Mouse (Mus musculus): ENCODE measurements around the gene Megf9. TPM values are rescaled to one million over a fixed set of nuclear protein-coding genes. Genes with fewer than 3 reads are reported as not detected.

Megf9 gene
- total and polyA plus RNA-seq, 2 experiments from 2014 or later: 30.7 to 79.2 TPM

- Histone ChIP-seq H3K27me3 (ENCODE audit: insufficient read depth, low read length) (no peaks in the 10 kb centered on the region), H3K4me2 (ENCODE audit: low read depth, low read length) (no peak overlapping the region), H3K4me1 (ENCODE audit: insufficient read depth, low read length) (peaks cover 17% of the 10 kb centered on the region), H3K36me3 (ENCODE audit: insufficient read depth, low read length) (no peaks in the 10 kb centered on the region), H3K9ac (replicated peaks; ENCODE audit: low read length) (no peak overlapping the region), H3K27ac (no peak overlapping the region), H3K4me3 (ENCODE audit: low read length) (no peak overlapping the region), H3K9me3 (ENCODE audit: low read length) (no peaks in the 10 kb centered on the region)
- no peak for TF ChIP-seq CTCF (IDR thresholded peaks at IDR 0.05; ENCODE audit: low read depth)
- no peak for DNase-seq (ENCODE audit: low spot score)
- no peak for ATAC-seq
- 14% methylated on average over 2 of the region's 2 CpGs for WGBS
Measured at GRCm38 (mm10) chr4:70536661-70537580, 2.1 kb upstream of the Megf9 start.

GRCm38 (mm10) chr4:70535711-70536311 is 1.0 kb upstream of the Megf9 start:
- 8% methylated on average over 7 of the region's 7 CpGs for WGBS
- DNase-seq (ENCODE audit: low spot score) (peak; percentile 63), ATAC-seq (0 out of 2 replicates have a peak, but pooled peaks have one; percentile 2)
- H3K27ac ChIP-seq: peak overlapping the region; percentile 99
- H3K4me2 ChIP-seq (ENCODE audit: low read depth, low read length): peak overlapping the region; percentile 58
- no peak for TF ChIP-seq CTCF (IDR thresholded peaks at IDR 0.05; ENCODE audit: low read depth)
- H3K9me3 ChIP-seq (ENCODE audit: low read length): no peaks in the 10 kb centered on the region
- H3K4me3 ChIP-seq (ENCODE audit: low read length): peak overlapping the region; percentile 99
- H3K4me1 ChIP-seq (ENCODE audit: insufficient read depth, low read length): peaks cover 25% of the 10 kb centered on the region
- H3K27me3 ChIP-seq (ENCODE audit: insufficient read depth, low read length): no peaks in the 10 kb centered on the region
- no peaks in the 10 kb centered on the region for H3K36me3 ChIP-seq (ENCODE audit: insufficient read depth, low read length)
- peak overlapping the region; percentile 98 for H3K9ac ChIP-seq (replicated peaks; ENCODE audit: low read length)

- under 1% methylated on average over 18 of the region's 18 CpGs for WGBS
- no peaks in the 10 kb centered on the region for H3K9me3 ChIP-seq (ENCODE audit: low read length)
- H3K4me3 ChIP-seq (ENCODE audit: low read length): peak overlapping the region; percentile 99
- H3K27ac ChIP-seq: peak overlapping the region; percentile 99
- H3K36me3 ChIP-seq (ENCODE audit: insufficient read depth, low read length): no peaks in the 10 kb centered on the region
- peak; percentile 75 for ATAC-seq
- peak overlapping the region; percentile 98 for H3K9ac ChIP-seq (replicated peaks; ENCODE audit: low read length)
- no peak for DNase-seq (ENCODE audit: low spot score)
- H3K4me2 ChIP-seq (ENCODE audit: low read depth, low read length): peak overlapping the region; percentile 58
- no peaks in the 10 kb centered on the region for H3K27me3 ChIP-seq (ENCODE audit: insufficient read depth, low read length)
- peak; percentile 10; the same call in 1 of the 2 replicates for TF ChIP-seq CTCF (IDR thresholded peaks at IDR 0.05; ENCODE audit: low read depth)
- H3K4me1 ChIP-seq (ENCODE audit: insufficient read depth, low read length): peaks cover 28% of the 10 kb centered on the region
Measured at GRCm38 (mm10) chr4:70535289-70535688, 494 bp upstream of the Megf9 start.

- H3K9ac ChIP-seq (replicated peaks; ENCODE audit: low read length): peak overlapping the region; percentile 98
- H3K27ac ChIP-seq: peak overlapping the region; percentile 99
- WGBS: under 1% methylated on average over 64 of the region's 66 CpGs
- DNase-seq (ENCODE audit: low spot score) (peak; percentile 44), ATAC-seq (peak; percentile 54)
- peak overlapping the region; percentile 82 for H3K4me2 ChIP-seq (ENCODE audit: low read depth, low read length)
- no peak for TF ChIP-seq CTCF (IDR thresholded peaks at IDR 0.05; ENCODE audit: low read depth)
- H3K4me1 ChIP-seq (ENCODE audit: insufficient read depth, low read length): peaks cover 28% of the 10 kb centered on the region
- H3K4me3 ChIP-seq (ENCODE audit: low read length): peak overlapping the region; percentile 99
- H3K27me3 ChIP-seq (ENCODE audit: insufficient read depth, low read length): no peaks in the 10 kb centered on the region
- no peaks in the 10 kb centered on the region for H3K9me3 ChIP-seq (ENCODE audit: low read length)
- H3K36me3 ChIP-seq (ENCODE audit: insufficient read depth, low read length): no peaks in the 10 kb centered on the region
Measured at GRCm38 (mm10) chr4:70534078-70534890, 511 bp downstream of the Megf9 start.

GRCm38 (mm10) chr4:70533056-70533805 is 1.6 kb downstream of the Megf9 start:
- WGBS: 15% methylated on average over 3 of the region's 3 CpGs
- H3K9me3 ChIP-seq (ENCODE audit: low read length): no peaks in the 10 kb centered on the region
- no peak for TF ChIP-seq CTCF (IDR thresholded peaks at IDR 0.05; ENCODE audit: low read depth)
- no peak overlapping the region for H3K27ac ChIP-seq
- peaks cover 28% of the 10 kb centered on the region for H3K4me1 ChIP-seq (ENCODE audit: insufficient read depth, low read length)
- H3K4me3 ChIP-seq (ENCODE audit: low read length): peak overlapping the region; percentile 99
- H3K36me3 ChIP-seq (ENCODE audit: insufficient read depth, low read length): no peaks in the 10 kb centered on the region
- peak overlapping the region; percentile 98 for H3K9ac ChIP-seq (replicated peaks; ENCODE audit: low read length)
- DNase-seq (ENCODE audit: low spot score): no peak
- H3K27me3 ChIP-seq (ENCODE audit: insufficient read depth, low read length): no peaks in the 10 kb centered on the region
- no peak for ATAC-seq
- peak overlapping the region; percentile 82 for H3K4me2 ChIP-seq (ENCODE audit: low read depth, low read length)

GRCm38 (mm10) chr4:70531021-70531420 is 3.8 kb downstream of the Megf9 start:
- WGBS: 63% methylated on average over 1 of the region's 1 CpGs
- Histone ChIP-seq H3K9me3 (ENCODE audit: low read length) (no peaks in the 10 kb centered on the region), H3K36me3 (ENCODE audit: insufficient read depth, low read length) (no peaks in the 10 kb centered on the region), H3K27ac (no peak overlapping the region), H3K9ac (replicated peaks; ENCODE audit: low read length) (no peak overlapping the region), H3K4me3 (ENCODE audit: low read length) (peak overlapping the region; percentile 20), H3K4me2 (ENCODE audit: low read depth, low read length) (peak overlapping the region; percentile 48), H3K27me3 (ENCODE audit: insufficient read depth, low read length) (no peaks in the 10 kb centered on the region), H3K4me1 (ENCODE audit: insufficient read depth, low read length) (peaks cover 22% of the 10 kb centered on the region)
- DNase-seq (ENCODE audit: low spot score): no peak
- TF ChIP-seq CTCF (IDR thresholded peaks at IDR 0.05; ENCODE audit: low read depth): no peak
- no peak for ATAC-seq

Measured in hindbrain, postnatal 0 days (tissue).